Mouse (Mus musculus): ENCODE measurements around the gene Tagln3.

GRCm38 (mm10) chr16:45699301-45699700 lies 25.1 kb downstream of the Tagln3 start:
- no peak for TF ChIP-seq CTCF (IDR thresholded peaks at IDR 0.05; ENCODE audit: low read depth, low read length)
- TF ChIP-seq POLR2A (IDR thresholded peaks at IDR 0.05; ENCODE audit: insufficient read depth, low read length): no peak
